Mouse (Mus musculus) intestine, embryonic 14.5 days (tissue): ENCODE measurements at regions not wholly inside any gene's neighbourhood (a gene's known extent, or its start where the extent isn't known, plus 50 kb on each side); places are given as distances from the start of the nearest gene placed in this dataset.
"Not testable (repeated sequence)": the region's sequence is repeated elsewhere in the genome, so short reads cannot be mapped to it uniquely, and the experiment has no call there.

Source experiments
- ATAC-seq: fragments of 200-750 bp; cut with Nextera tagmentation; replicated peaks from 2 replicates; pipeline ENCODE4 v1.8.0; 2017; ENCODE audit warnings: low read depth, moderate number of reproducible peaks, moderate TSS enrichment, moderate library complexity; ENCODE audit not compliant: low FRiP score, low TSS enrichment
- DNase-seq: peaks from one replicate; pipeline ENCODE4 v3.0.0-alpha.2; 2018; ENCODE audit warnings: low spot score
- H3K27ac ChIP-seq: fragments of 300-500 bp; sonication (generic); 2 replicates; pipeline ENCODE4 v1.5.1; 2014; ENCODE audit warnings: low read depth, mild to moderate bottlenecking, control low read depth
- H3K27me3 ChIP-seq: fragments of 300-500 bp; sonication (generic); replicated peaks from 2 replicates; pipeline ENCODE4 v1.6.1; 2014; ENCODE audit warnings: low read length, control low read depth; ENCODE audit not compliant: control insufficient read depth, insufficient read depth
- H3K36me3 ChIP-seq: fragments of 300-500 bp; sonication (generic); 2 replicates; pipeline ENCODE4 v1.6.1; 2014; ENCODE audit warnings: low read length, control low read depth; ENCODE audit not compliant: control insufficient read depth, insufficient read depth
- H3K4me1 ChIP-seq: fragments of 300-500 bp; sonication (generic); replicated peaks from 2 replicates; pipeline ENCODE4 v1.6.1; 2014; ENCODE audit warnings: low read length, control low read depth, mixed read lengths; ENCODE audit not compliant: control insufficient read depth, insufficient read depth
- H3K4me2 ChIP-seq: fragments of 300-500 bp; sonication (generic); 2 replicates; pipeline ENCODE4 v1.6.1; 2014; ENCODE audit warnings: low read length
- H3K4me3 ChIP-seq: fragments of 300-500 bp; sonication (generic); 2 replicates; pipeline ENCODE4 v1.5.1; 2014; ENCODE audit warnings: low read depth, low read length, control low read depth, mixed read lengths
- H3K9ac ChIP-seq: fragments of 300-500 bp; sonication (generic); 2 replicates; pipeline ENCODE4 v1.6.1; 2014; ENCODE audit warnings: mild to moderate bottlenecking, low read length
- H3K9me3 ChIP-seq: fragments of 300-500 bp; sonication (generic); 2 replicates; pipeline ENCODE4 v1.6.1; 2016; ENCODE audit warnings: low read length, control low read depth; ENCODE audit not compliant: control insufficient read depth
- WGBS: fragments of 180-500 bp; shearing (Covaris S2); extraction: QIAGEN DNeasy Blood & Tissue Kit; methylation state at CpG from one replicate; pipeline ENCODE4 v1.1.7; 2014; 5-methylcytosine and 5-hydroxymethylcytosine counted together

DNA sequence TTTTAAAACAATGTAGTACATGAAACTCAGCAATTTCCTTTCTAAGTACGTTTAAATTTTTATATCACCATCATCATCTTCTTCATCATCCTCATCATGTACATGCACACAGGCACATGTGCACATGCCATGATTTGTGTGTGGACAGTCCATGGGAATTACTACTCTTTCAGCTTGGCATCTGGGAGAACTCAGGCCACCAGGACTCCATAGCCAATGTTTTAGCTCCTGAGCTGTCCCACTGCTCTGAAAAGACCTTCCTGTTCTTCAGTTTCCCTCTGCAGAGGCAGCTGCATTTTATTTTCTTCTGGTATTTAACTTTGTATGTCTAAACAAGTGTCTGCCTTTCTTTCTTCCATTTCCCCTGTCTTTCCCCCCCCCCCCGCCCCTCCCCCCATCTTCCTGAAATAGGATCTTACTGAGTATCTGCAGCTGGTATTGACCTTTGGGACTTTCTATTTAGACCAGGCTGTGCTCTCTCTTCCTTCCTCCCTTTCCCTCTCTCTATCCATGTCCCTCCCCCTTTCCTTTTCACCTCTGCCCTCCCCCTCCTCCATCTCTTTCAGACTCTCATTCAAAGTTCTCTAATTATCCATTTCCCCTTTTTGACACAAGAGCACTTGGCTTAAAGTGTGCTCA lies 72.8 kb upstream of the Arhgap42 start:
- no peak for DNase-seq
- H3K4me3 ChIP-seq = no peak overlapping the region
- no peaks in the 10 kb centered on the region for H3K27me3 ChIP-seq
- no peak overlapping the region for H3K4me2 ChIP-seq
- no peak overlapping the region for H3K27ac ChIP-seq
- no peaks in the 10 kb centered on the region for H3K9me3 ChIP-seq
- no peak for ATAC-seq
- 0 out of 2 replicates have a peak, but pooled peaks cover 2% of the 10 kb centered on the region for H3K4me1 ChIP-seq
- WGBS = 52% methylated on average over 2 of the region's 2 CpGs
- no peaks in the 10 kb centered on the region for H3K36me3 ChIP-seq
- no peak overlapping the region for H3K9ac ChIP-seq

- not testable (repeated sequence) for ATAC-seq, H3K27ac ChIP-seq, H3K4me1 ChIP-seq, H3K9me3 ChIP-seq, H3K4me3 ChIP-seq, DNase-seq, H3K4me2 ChIP-seq, H3K9ac ChIP-seq, H3K27me3 ChIP-seq, H3K36me3 ChIP-seq
- 75% methylated on average over 6 of the region's 6 CpGs for WGBS
These were observed 72.2 kb upstream of the Arhgap42 start for GRCm38 (mm10) chr9:9311040-9311583.

- WGBS = 30% methylated on average over 3 of the region's 3 CpGs
- DNase-seq (no peak), ATAC-seq (0 out of 2 replicates have a peak, but pooled peaks have one; percentile 23)
- Histone ChIP-seq H3K9me3 (no peaks in the 10 kb centered on the region), H3K27ac (no peak overlapping the region), H3K36me3 (no peaks in the 10 kb centered on the region), H3K27me3 (no peaks in the 10 kb centered on the region), H3K9ac (no peak overlapping the region), H3K4me1 (no peaks in the 10 kb centered on the region), H3K4me3 (no peak overlapping the region), H3K4me2 (no peak overlapping the region)
These were observed 51.9 kb upstream of the Arhgap42 start for GRCm38 (mm10) chr9:9290767-9291166.

GRCm38 (mm10) chr9:9289570-9289969 lies 50.7 kb upstream of the Arhgap42 start:
- Histone ChIP-seq H3K27ac (no peak overlapping the region), H3K9ac (no peak overlapping the region), H3K4me2 (no peak overlapping the region), H3K9me3 (no peaks in the 10 kb centered on the region), H3K4me3 (no peak overlapping the region), H3K27me3 (no peaks in the 10 kb centered on the region), H3K4me1 (no peaks in the 10 kb centered on the region), H3K36me3 (no peaks in the 10 kb centered on the region)
- ATAC-seq = no peak
- no peak for DNase-seq
- WGBS = 75% methylated on average over 6 of the region's 6 CpGs
